Mouse (Mus musculus): ENCODE results near the gene Lrrc72.

DNA sequence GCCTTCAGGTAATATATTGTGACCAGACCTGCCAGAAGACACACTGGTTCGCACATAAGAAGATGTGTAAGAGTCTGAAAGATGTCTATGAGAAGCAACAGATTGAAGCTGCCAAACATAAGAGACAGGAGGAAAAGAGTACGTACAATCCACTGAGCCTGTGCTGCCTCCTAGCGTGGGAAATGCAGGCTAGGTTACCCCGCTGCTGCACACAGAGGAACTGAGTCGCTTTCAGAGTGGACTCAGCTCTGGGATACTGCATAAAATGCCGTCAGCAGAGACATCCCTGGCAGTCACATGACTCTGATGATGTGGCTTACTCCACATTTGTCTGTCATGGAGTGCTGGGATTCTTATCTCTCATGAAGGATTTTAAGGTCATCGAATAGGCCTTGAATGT lies 58.2 kb downstream of the Lrrc72 start:
- no peak for TF ChIP-seq CTCF (IDR thresholded peaks at IDR 0.05; ENCODE audit: borderline replicate concordance, extremely low read depth, insufficient read depth, insufficient read length)
- TF ChIP-seq POLR2A (IDR thresholded peaks at IDR 0.05; ENCODE audit: borderline replicate concordance, extremely low read depth, insufficient read depth, insufficient read length, poor library complexity, severe bottlenecking) = no peak
